Mouse (Mus musculus): ENCODE data around the gene Wdr93.
A peak's percentile ranks its signal among the peaks of the same experiment; 100 is the strongest.

The Wdr93 gene

DNA sequence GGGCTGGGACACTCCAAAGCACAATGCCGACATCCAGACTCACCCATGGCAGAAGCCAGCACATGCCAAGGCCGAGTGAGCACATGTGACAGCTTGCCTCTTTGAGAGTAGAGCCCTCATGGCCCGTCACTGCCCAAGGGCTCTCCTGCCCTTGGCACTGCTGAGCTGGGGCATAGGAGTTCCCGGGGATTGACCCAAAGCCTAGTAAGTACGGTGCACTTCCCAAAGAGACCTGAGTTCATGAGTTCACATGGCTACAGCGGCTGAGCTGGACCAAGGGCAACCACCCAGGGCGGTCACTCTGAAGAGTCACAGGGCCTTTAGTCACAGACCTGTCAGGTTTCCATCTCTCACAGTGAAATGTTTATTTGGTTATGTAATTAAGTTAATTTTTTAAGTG, 65.6 kb downstream of the Wdr93 start:
- DNase-seq = no peak

DNA sequence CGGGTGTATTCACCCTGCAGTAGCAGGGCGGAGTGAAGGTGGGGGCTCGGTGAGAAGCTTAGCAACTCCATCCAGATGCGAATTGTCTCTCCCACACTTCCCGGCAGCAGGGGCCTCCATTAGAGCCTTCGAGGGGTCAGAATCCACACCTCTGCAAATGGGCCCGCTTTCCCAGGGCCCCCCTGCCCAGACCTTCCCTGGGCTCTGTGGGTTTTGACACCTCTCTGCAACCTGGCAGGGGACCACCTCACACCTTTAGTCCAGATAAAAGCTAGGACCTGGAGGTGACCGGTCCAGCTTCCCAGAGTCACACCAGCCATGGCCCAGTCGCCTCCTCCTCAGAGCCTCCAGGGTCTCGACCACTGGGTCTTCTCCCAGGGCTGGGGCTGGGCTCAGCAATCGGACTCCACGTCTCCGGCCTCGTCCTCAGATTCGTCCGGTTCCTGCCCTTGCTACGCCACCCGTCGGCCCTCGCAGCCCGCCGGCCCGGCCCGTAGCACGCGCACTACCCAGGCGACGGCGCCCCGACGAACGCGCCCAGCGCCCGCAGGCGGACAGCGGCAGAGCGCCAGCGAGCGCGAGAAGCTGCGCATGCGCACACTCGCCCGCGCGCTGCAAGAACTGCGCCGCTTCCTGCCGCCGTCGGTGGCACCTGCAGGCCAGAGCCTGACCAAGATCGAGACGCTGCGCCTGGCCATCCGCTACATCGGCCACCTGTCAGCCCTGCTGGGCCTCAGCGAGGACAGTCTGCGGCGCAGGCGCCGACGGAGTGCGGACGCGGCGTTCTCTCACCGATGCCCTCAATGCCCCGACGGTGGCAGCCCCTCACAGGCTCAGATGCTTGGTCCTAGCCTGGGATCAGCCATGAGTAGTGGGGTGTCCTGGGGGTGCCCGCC, 67.9 kb downstream of the Wdr93 start, which contains the start of gene Mesp2:
TSS of gene Mesp2 (plus strand) at position 117 of the 896 bp plus-strand sequence.
- peak; percentile 89 for DNase-seq

DNA sequence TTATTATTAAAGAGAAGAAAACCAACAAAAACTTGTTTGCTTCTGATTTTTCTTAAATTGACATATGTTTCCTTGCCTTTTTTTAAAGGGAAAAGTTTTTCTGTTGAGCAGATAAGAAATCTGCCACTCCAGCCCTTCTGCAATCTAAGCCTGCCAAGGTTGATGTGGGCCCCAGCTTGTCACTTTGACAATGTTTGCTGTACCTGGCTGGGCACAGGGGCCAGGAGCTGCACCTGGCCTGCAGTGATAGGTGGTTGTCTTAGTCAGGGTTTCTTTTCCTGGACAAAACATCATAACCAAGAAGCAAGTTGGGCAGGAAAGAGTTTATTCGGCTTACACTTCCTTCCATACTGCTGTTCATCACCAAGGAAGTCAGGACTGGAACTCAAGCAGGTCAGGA, 70.4 kb downstream of the Wdr93 start:
- no peak for DNase-seq

DNA sequence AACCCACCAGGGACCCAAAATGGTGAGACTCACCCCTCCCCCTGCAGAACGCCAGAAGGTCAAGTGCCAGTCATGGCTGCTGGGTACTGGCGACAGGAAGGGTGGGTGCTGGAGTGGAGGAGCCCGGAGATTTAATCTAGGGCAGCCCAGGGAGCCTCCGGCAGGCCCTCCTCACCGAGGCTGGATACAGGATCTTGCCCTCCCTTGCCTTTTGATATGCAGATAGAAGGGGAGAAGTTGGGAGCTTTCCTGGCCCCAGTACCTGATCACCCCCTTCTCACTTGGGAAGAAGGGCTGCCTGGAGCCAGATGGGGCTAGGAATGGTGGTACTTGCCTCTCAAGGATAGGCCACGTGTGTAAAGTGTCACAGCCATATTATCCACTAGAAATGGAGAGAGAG, 75.4 kb downstream of the Wdr93 start:
- no peak for DNase-seq

DNA sequence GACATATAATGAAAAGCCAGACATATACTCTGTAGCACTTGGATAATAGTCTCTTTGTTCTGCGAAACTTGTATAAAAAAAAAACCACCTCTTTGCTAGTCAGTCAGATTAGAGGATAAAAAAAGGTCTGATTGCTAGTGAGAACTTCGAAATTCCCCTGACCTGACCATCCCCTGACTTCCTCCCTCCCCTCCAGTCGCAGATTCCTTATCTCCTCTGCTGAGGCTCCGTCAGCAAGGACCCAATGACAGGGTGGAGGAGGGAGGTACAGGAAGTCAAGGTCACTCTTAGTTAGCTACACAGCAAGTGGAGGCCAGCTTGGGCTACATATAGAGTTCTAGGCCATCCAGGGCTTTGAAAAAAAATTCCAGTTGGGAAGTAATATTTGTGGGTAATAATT, 76.6 kb downstream of the Wdr93 start:
- DNase-seq = no peak

DNA sequence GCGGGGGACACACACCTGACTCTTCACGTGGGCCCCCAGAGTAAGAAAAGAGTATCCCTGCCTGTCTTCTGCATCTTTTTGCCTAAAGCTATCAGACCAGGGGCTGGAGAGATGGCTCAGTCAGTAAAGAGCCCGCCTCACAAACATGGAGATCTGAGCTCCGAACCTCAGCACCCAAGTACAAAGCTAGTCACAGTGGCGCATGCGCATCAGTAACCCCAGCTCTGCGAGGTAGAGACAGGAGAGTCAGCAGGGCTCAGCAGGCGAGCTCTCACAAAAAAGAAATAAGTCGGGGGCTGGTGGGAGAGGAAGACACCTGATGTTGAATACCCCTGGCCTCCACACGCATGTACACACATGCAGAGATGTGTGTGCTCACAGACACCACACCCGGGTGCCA, 77.0 kb downstream of the Wdr93 start:
- DNase-seq = no peak

DNA sequence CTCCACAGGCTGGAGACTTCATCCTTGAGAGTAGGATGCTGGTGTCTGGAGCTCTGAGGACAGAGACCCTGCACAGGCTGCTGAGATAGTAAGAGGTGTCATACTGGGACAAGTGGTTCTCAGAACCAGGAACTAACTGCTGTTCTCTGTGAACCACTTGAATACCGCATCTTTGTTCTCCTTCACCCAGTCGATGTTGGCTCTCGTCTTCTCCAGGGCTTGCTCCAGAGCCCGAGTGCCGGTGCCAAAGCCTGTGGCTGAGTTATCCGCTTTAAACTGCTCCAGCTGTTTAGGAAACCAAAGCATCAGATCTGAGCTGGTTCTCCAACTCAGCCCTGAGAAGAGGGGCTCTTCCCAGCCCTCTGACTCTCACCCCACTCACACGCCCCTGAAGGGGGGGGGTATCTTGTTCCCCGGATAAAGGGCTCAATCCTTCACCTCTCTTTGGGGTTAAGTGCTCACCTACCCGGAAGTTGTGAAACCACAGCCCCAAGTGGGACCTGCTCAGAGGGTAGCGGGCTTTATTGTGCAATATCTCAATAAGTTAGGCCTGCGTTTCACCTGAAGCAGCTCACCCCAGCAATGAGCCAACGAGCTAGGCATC, 79.2 kb downstream of the Wdr93 start:
- DNase-seq = no peak

DNA sequence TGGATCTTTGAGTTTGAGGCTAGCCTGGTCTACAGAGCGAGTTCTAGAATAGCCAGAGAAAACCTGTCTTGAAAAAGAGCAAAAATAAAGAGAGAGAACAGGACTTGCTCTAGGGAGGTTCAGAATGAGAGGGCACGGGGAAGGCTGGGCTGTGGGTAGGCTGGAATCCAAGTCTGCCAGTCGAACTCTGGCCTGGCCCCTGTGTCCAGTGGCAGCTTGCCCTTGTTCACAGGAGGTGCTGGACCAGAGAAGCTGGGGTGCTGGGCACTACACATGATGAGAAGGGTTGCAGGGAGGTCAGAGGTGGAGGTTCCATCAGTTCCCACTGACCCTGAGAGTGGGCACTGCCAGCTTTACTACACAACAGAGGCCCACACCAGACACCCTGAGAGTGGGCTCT, 85.4 kb downstream of the Wdr93 start:
- no peak for DNase-seq

DNA sequence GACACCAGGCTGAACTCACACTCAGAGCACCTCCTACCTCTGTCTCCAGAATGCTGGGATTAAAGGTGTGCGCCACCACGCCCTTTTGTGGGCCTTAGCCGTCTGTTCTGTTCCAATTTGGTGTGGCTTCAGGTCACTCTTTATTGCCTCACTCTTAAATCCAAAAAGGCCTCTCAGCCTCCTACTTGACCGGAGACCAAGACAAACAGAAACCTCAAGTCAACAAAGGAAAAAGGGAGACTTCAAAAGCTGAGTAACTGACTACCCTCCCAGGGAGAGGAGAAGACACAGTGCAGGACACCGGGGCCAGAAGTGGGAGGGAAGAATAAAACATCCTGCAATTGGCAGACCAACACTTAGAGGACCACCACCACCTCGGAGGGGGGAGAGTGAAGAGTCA, 88.2 kb downstream of the Wdr93 start:
- DNase-seq = no peak

DNA sequence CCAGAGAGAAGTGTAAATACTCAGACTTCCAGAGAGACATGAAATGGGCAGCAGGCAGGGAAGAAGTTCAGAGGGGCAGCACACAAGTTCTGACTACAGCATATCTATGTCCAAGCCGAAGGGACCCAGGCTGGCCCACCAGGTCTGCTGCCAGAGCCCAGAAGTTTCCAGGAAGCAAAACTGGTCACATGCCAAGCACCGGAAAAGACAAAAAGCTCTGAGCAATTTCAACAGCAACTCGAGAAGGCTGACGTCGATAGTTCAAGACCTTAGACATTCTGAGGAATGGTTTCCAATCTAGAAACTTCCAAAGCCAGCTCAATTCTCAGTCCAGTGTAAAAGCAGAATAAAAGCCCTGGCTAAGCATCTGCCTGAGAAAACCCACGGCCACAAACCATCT, 88.6 kb downstream of the Wdr93 start:
- DNase-seq = no peak

DNA sequence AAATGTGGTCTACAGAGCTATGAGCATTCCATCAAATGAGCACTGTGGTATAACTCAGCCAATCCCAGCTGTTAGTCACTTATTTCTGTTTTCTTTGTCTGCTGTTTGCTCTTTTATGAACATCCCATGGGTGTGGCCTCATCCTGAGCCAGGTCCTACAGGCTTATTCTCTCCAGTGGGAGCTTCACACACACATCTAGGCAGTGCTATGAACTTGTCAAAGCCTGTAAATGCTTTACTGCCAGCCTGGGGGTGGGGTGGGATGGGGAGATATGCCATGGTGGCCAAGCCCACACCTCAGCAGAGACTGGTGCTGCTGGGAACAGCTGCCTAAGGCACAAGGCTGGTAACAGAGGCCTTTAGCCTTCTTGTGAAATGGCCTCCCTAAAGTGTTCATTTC, 90.0 kb downstream of the Wdr93 start:
- no peak for DNase-seq

DNA sequence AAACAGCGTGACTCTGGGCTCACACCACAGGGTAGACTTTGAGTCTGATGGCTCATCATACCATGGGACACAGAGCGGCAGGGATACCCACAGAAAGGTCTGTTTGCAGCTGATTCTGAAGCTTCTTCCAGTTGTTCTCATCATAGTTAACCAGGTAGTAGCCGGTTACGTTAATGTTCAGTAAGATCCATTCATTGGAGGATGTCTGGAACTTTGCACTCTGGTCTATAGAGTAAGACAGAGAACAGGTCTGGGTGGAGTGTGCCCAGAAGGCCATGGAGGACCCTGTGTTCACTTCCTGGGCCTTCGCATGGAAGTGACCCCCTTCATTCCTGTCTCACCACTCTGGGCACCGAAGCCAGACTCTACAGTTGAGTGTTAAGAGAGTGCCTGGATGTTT, 92.2 kb downstream of the Wdr93 start:
- DNase-seq = no peak
